Mouse (Mus musculus) heart, adult 8-10 months (tissue): Measurements from ENCODE around the gene 1520401A03Rik. TPM values are rescaled to one million over a fixed set of nuclear protein-coding genes. Genes with fewer than 3 reads are reported as not detected.
A peak's percentile ranks its signal among the peaks of the same experiment; 100 is the strongest.

Experiments
- DNase-seq: peaks from one replicate; pipeline ENCODE4 v3.0.0; 2022; ENCODE audit warnings: low spot score
- total RNA-seq, 4 experiments: library from RNA; stranded (reverse); gene quantifications; 2 replicates each; pipeline ENCODE4 v1.2.4; 2022

Gene 1520401A03Rik
- total RNA-seq, 4 experiments from 2014 or later, result not detected

- DNase-seq, result peak; percentile 85
Measured at GRCm38 (mm10) chr17:23700079-23700478, 22.5 kb downstream of the 1520401A03Rik start.

GRCm38 (mm10) chr17:23699131-23700077, 23.2 kb downstream of the 1520401A03Rik start:
- peak; percentile 40 for DNase-seq

- DNase-seq, result no peak
Measured at GRCm38 (mm10) chr17:23695801-23696200, 26.8 kb downstream of the 1520401A03Rik start.

GRCm38 (mm10) chr17:23694491-23694890, 28.1 kb downstream of the 1520401A03Rik start:
- DNase-seq, result no peak

GRCm38 (mm10) chr17:23683856-23684672, 38.5 kb downstream of the 1520401A03Rik start, which contains the start of gene Cldn9:
Gene Cldn9 (minus strand): TSS chr17:23684026.
- DNase-seq, result no peak

GRCm38 (mm10) chr17:23683226-23683625, 39.4 kb downstream of the 1520401A03Rik start:
- DNase-seq, result no peak

- DNase-seq, result no peak
Measured at GRCm38 (mm10) chr17:23682530-23682929, 40.1 kb downstream of the 1520401A03Rik start.

GRCm38 (mm10) chr17:23682092-23682491, 40.5 kb downstream of the 1520401A03Rik start:
- no peak for DNase-seq

- DNase-seq, result no peak
Measured at GRCm38 (mm10) chr17:23681086-23681485, 41.5 kb downstream of the 1520401A03Rik start.

GRCm38 (mm10) chr17:23680336-23680735, 42.2 kb downstream of the 1520401A03Rik start:
- no peak for DNase-seq

- no peak for DNase-seq
Measured at GRCm38 (mm10) chr17:23679127-23679835, 43.3 kb downstream of the 1520401A03Rik start, which contains the start of gene Cldn6. Gene Cldn6 (plus strand): TSS chr17:23679249.

- DNase-seq, result peak; percentile 86
Measured at GRCm38 (mm10) chr17:23677236-23677679, 45.3 kb downstream of the 1520401A03Rik start, which contains the start of gene Tnfrsf12a. Gene Tnfrsf12a (minus strand): TSS chr17:23677468.

GRCm38 (mm10) chr17:23676473-23677031, 46.0 kb downstream of the 1520401A03Rik start:
- peak; percentile 49 for DNase-seq

- DNase-seq, result peak; percentile 39
Measured at GRCm38 (mm10) chr17:23675564-23676281, 46.9 kb downstream of the 1520401A03Rik start.

GRCm38 (mm10) chr17:23675127-23675526, 47.5 kb downstream of the 1520401A03Rik start:
- DNase-seq, result peak; percentile 74

GRCm38 (mm10) chr17:23674271-23674952, 48.2 kb downstream of the 1520401A03Rik start:
- peak; percentile 55 for DNase-seq

- peak; percentile 95 for DNase-seq
Measured at GRCm38 (mm10) chr17:23673424-23674073, 49.0 kb downstream of the 1520401A03Rik start, which contains the start of the genes Hcfc1r1 and Thoc6. Gene Hcfc1r1 (plus strand): TSS chr17:23673596. Gene Thoc6 (minus strand): TSS chr17:23673882.

GRCm38 (mm10) chr17:23672761-23673160, 49.8 kb downstream of the 1520401A03Rik start:
- DNase-seq, result no peak

GRCm38 (mm10) chr17:23671519-23671918, 51.1 kb downstream of the 1520401A03Rik start:
- DNase-seq, result no peak
